ENCODE assay signal across 14 mouse cellular contexts in the genomic region with DNA sequence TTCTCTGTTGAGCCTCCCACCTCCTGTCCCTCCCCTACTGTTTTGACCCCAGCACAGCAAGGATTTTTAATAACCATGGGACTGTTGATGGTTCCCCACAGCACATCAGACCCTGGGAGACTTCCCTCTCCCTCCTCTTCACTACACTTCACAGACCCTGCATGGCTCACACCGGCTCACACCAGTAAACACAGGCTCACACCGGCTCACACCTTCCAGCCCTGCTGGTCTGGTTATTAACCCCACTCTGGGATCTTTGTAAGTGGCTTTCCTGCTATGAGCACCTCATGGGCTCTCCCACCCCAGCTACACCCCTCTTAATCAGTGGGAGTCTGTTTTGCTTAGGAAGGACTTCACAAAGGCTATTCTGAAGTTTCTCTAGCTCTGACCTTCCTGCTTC. TPM values are rescaled to one million over a fixed set of nuclear protein-coding genes. Genes with fewer than 3 reads are reported as not detected.
DNase-seq lines count a peak whose midpoint lies in the region; ATAC-seq lines count a peak whose summit lies in the region.
"Had no signal": no experiment of that assay in that cellular context is flagged by ENCODE, and none has a peak within 500 bp of the region (broad histone marks: within the 10 kb centered on the region; RNA-seq: fewer than 3 reads in every experiment).

No protein-coding gene starts in this region.

- no peak overlapping the region for H3K9ac ChIP-seq in limb, embryonic 12.5 days (replicated peaks)
- H3K9ac ChIP-seq: forebrain, postnatal 0 days; midbrain, embryonic 15.5 days had no signal

- no peak overlapping the region for H3K4me2 ChIP-seq in limb, embryonic 12.5 days
- H3K4me2 ChIP-seq: midbrain, embryonic 15.5 days had no signal

- H3K27ac ChIP-seq in limb, embryonic 12.5 days = peak overlapping the region; percentile 29; the same call in 1 of the 2 replicates
- H3K27ac ChIP-seq in limb, embryonic 10.5 days = no peak overlapping the region; the same call in 1 of the 2 replicates
- H3K27ac ChIP-seq: layer of hippocampus, adult 2 months; midbrain, embryonic 15.5 days had no signal

- no peak overlapping the region for H3K4me3 ChIP-seq in limb, embryonic 12.5 days (replicated peaks)
- H3K4me3 ChIP-seq in limb, embryonic 10.5 days = no peak overlapping the region
- H3K4me3 ChIP-seq: layer of hippocampus, adult 2 months; midbrain, embryonic 15.5 days had no signal

- H3K4me1 ChIP-seq in limb, embryonic 12.5 days (replicated peaks) = peaks cover 86% of the 10 kb centered on the region
- H3K4me1 ChIP-seq in limb, embryonic 10.5 days = peaks cover 81% of the 10 kb centered on the region

- no peak for DNase-seq in limb, embryonic 10.5 days (ENCODE audit: low spot score)
- peak; percentile 63 for DNase-seq in ZHBTc4 (ENCODE audit: low read depth, low spot score)
- DNase-seq in kidney, adult 11 months = peak; percentile 63
- DNase-seq in kidney, postnatal 4 days = peak; percentile 58 to 71
- DNase-seq in ovary, adult 18-20 months (ENCODE audit: low spot score) = no peak
- DNase-seq in frontal cortex, postnatal 25 days (ENCODE audit: low spot score in 2 of 2) = no peak
- DNase-seq: adrenal gland, postnatal 14 days; cerebellum, postnatal 25 days; forebrain, postnatal 0 days; gastrocnemius, postnatal 25 days had no signal

- H3K27me3 ChIP-seq in limb, embryonic 12.5 days = peaks cover 13% of the 10 kb centered on the region
- peaks cover 35% of the 10 kb centered on the region for H3K27me3 ChIP-seq in limb, embryonic 10.5 days (ENCODE audit: low read depth, poor library complexity, severe bottlenecking)
- H3K27me3 ChIP-seq: CH12.LX; midbrain, embryonic 15.5 days had no signal

- 16% methylated on average over 2 of the region's 2 CpGs for WGBS in limb, embryonic 12.5 days
- WGBS in limb, embryonic 10.5 days = 31% methylated on average over 2 of the region's 2 CpGs

- H3K9me3 ChIP-seq in limb, embryonic 12.5 days = no peaks in the 10 kb centered on the region
- no peaks in the 10 kb centered on the region for H3K9me3 ChIP-seq in limb, embryonic 10.5 days (replicated peaks)
- H3K9me3 ChIP-seq: midbrain, embryonic 15.5 days had no signal

- H3K36me3 ChIP-seq in limb, embryonic 12.5 days = no peaks in the 10 kb centered on the region
- H3K36me3 ChIP-seq in limb, embryonic 10.5 days = no peaks in the 10 kb centered on the region
- H3K36me3 ChIP-seq: midbrain, embryonic 15.5 days had no signal

- ATAC-seq in limb, embryonic 12.5 days (ENCODE audit: insufficient number of reproducible peaks, insufficient read depth, low FRiP score, low TSS enrichment, low read depth) = no peak
- ATAC-seq: forebrain, postnatal 0 days; midbrain, embryonic 15.5 days had no signal

RNA-seq across cellular contexts. Expression of a gene that starts 28.4 kb away (rescaled TPM):
- polyA plus RNA-seq in limb, embryonic 12.5 days (2016; fragmentation: Nextera tagmentation; extraction: Ambion mirVana) = 3.3 and 4.0 TPM in 2 replicates
- polyA plus RNA-seq in limb, embryonic 10.5 days (2016; fragmentation: Nextera tagmentation; extraction: Ambion mirVana) = 1.1 and 2.0 TPM in 2 replicates

RNA-seq across cellular contexts. Expression of a gene that starts 29.2 kb away (rescaled TPM):
- not detected in 2 replicates for polyA plus RNA-seq in limb, embryonic 12.5 days (2016; fragmentation: Nextera tagmentation; extraction: Ambion mirVana)
- not detected in 2 replicates for polyA plus RNA-seq in limb, embryonic 10.5 days (2016; fragmentation: Nextera tagmentation; extraction: Ambion mirVana)

Comparison
In these comparisons a context has a peak if more than half of its experiments do, and no peak if none do; other contexts are left out.
1. DNase-seq: peak in ZHBTc4 (single experiment), kidney, adult 11 months (single experiment) and kidney, postnatal 4 days (2 of 2); none in limb, embryonic 10.5 days (single experiment), ovary, adult 18-20 months (single experiment) and frontal cortex, postnatal 25 days (0 of 2).